Mouse (Mus musculus): Measurements from ENCODE around the gene Piwil4.

Gene Piwil4

DNA sequence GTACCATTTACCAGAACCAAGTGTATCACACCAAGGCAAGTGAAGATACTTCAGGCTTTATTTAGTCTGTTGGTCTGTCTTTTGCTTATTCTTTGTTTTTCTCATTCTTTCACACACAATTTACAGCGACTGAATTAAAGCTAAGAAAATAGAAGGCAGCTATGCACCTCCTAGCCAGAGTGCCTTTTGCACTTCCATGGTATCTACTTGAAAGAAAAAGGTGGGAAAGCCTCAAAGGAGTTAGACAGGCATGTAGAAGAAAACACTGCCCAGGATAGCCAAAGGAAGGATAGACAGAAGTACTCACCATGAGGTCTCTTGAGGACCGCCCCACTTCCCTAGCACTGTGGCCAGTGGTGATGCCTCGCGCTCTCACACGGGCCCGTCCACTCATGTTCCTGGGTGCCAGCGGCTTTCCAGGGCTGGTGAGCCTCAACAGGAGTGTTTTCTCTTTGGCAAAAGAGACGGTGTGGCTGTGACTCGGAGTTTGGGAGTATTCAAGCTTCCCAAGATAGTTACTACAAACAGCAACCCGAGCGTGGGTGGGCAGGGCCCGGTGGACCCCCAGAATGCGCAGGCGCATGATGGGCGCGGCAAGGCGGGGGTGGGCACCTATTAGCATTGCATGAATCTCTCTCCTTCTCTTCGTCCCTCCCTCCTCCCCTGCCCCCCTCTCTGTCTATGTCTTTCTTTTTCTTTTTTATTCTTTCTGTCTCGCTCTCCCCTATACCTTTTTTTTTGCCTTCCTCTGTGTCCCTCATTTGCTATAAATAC is at the start of gene Piwil4:
Gene Piwil4 (minus strand): TSS at position 583 of the 774 bp plus-strand sequence.
- no peak for DNase-seq

DNA sequence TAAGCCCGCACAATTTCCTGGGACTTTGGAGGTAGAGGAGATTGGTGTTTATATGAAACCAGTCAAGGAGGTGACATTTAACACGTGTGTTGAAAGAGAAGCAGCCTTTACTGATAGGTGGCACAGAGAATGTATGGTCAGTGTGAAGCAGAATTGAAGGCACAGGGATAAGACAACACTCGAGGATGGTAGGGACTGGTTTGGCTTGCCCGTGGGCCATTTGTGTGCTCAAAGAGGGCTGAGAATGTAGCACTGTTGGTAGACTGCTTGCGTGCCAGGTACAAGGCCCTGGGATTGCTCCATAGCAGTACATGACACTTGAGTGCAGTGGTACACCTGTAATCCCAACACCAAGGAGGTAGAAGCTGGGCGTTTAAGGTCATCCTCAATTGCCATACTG is 46.8 kb upstream of the Piwil4 start:
- no peak for DNase-seq

- DNase-seq, result peak; percentile 92
These were observed 43.8 kb upstream of the Piwil4 start, which contains the start of the genes Mre11a and Ankrd49 for GRCm38 (mm10) chr9:14784039-14785002. TSS of gene Mre11a (plus strand) at chr9:14784654. TSS of gene Ankrd49 (minus strand) at chr9:14784856.

GRCm38 (mm10) chr9:14778341-14778740 is 37.8 kb upstream of the Piwil4 start:
- DNase-seq, result no peak

DNA sequence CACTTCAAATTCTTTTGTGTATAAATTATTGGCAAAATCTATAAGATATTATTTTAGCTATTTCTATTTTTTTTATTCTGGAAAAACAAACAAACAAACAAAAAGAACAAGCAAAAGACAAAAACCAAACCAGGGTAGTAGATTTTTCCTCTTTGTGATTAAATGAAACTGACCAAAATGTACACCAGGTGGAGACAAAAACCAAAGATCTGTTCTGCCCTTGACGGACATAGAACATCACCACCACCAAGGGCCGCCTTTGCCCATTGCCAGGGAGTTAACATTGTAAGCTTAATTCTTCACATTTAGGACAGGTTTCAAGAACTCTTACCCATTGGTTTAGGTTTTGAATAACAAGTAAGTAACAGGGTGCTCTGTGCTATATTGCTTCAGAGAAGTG is 33.3 kb upstream of the Piwil4 start:
- no peak for DNase-seq

- no peak for DNase-seq
These were observed 31.5 kb upstream of the Piwil4 start for GRCm38 (mm10) chr9:14772074-14772473.

DNA sequence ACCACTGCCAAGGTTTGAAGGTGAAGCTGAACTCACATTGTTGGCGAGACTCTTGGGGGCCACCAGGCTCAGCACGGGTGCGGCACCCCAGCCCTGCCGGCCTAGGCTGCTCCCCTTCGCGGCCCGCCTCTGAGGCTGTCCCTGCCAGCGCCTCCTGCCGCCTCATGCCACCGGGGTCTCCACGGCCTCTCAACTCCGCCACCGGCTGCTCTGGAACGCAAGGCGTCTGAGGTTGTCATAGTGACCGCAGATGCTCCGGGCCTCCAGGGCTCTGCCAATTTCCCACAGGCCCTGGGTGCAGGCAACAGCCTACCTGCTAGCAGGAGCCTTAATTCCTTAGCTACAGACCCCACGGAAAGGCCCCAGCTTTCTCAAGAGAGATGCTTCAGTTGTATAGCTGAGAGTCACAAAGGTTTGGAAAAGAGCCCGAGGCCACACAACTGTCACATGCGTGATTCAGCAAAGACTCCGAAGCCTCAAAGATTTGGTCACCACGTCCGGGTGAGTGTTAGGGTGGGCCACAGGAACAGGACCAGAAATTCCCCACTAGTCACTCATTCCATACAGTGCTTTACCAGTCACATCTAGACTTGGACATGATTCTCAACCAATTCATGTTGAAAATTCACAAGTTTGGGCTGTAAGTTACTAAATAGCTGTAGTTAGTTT is 30.4 kb upstream of the Piwil4 start, which contains the start of gene 1700012B09Rik:
Gene 1700012B09Rik (minus strand): TSS at position 228 of the 669 bp plus-strand sequence.
- no peak for DNase-seq

DNA sequence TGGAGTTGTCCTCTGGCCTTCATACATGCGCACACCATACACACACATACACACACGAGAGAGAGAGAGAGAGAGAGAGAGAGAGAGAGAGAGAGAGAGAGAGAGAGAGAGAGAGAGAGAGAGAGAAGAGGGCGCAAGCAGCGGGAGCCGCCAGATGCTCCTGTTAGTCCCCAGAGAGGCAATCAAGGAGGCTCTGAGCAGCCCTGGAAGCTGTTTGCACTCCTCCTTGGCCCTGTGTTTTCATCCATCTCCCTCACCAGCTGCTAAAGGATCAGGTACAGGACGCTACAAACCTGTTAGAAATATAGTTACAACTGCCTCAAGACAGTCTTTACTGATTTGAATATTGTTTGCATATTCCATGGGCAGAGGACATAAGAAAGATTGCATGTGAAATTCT is 29.3 kb upstream of the Piwil4 start:
- DNase-seq, result no peak

GRCm38 (mm10) chr9:14764765-14765164 is 24.2 kb upstream of the Piwil4 start:
- peak; percentile 48 for DNase-seq

DNA sequence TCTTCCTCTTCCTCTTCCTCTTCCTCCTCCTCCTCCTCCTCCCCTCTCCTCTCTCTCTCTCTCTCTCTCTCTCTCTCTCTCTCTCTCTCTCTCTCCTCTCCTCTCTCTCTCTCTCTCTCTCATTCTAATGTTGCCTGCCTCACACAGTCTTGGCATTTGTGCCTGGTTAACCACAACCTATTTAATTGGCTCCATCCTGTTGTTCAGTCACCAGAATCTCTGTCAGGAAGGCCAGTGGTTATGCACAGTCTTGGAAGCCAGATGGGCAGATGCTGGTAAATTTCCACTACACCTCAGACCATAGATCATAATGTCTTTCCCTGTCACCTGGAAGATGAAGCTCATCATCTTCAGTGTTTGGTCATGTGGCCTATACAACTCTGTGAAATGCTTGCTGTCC is 18.7 kb upstream of the Piwil4 start:
- DNase-seq, result no peak

GRCm38 (mm10) chr9:14758590-14758989 is 18.1 kb upstream of the Piwil4 start:
- DNase-seq, result no peak

- no peak for DNase-seq
These were observed 13.9 kb upstream of the Piwil4 start for GRCm38 (mm10) chr9:14754469-14754868.

DNA sequence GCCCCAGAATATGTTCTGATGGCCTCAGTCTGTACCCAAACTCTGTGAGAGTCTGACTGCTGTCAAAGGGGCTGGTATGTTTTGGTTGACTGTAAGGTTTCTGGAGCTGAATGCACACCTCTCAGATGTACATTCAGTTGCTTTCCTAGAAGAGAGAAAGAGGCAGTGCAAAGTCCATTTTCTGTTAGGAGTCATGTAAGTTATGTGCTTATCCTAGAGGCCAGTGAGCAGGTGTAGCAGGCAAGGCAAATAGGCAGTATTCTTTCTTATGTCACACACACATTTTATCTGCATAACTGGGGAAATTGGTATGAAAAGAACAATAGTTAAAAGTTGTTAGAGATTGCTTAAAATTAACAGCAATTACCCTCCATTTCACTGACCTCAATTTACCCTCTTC is 13.4 kb upstream of the Piwil4 start:
- DNase-seq, result no peak

DNA sequence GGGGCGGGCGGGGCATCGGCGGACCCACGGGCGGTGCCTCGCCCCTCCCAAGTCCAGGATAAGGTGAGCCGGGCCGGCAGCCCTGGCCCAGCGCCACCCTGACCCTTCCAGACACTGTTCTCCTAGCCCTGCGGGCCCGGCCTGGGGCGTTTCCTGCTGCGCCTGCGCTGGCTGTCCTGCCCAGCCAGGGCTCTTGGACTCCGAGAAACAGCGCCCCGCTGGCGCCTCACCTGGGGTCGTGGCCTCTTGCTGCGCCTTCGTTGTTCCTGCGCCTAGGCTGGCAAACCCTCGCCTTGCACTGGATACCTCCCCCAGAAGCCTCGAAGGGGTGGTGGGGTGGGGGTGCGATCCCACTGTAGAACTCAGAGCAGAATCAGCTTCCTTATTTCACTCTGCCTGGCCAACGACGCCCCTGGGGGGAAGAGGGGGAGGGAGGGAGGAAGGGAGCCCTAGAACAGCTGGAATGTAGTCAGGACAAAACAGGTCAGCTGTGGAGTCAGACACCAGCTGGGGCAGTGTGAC is 11.5 kb upstream of the Piwil4 start, which contains the start of gene Fut4:
Gene Fut4 (minus strand): TSS at position 393 of the 522 bp plus-strand sequence.
- peak; percentile 51 for DNase-seq

DNA sequence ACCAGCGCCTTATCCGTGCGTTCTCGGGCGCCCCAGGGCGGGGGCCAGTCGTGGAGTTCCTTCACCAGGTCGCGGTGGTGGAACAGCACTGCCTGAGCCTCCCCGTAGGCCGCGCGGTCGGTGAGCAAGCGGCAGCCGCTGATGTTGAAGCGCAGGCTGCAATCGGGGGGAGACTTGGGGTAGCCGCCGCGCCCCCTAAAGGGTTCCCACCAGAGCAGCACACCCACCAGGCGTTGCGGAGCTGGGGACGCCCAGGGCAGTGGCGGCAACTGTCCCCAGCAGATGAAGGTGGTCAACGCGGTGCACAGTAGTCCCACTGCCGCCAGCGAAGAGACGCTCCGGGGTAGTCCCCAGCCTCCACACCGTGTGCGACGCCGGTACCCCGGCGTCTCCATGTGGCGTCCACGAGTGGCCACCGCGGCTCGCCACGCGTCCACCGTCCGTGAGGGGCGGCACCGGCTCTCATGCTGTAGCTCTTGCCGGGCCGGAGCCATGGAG is 11.0 kb upstream of the Piwil4 start:
- DNase-seq, result peak; percentile 37

DNA sequence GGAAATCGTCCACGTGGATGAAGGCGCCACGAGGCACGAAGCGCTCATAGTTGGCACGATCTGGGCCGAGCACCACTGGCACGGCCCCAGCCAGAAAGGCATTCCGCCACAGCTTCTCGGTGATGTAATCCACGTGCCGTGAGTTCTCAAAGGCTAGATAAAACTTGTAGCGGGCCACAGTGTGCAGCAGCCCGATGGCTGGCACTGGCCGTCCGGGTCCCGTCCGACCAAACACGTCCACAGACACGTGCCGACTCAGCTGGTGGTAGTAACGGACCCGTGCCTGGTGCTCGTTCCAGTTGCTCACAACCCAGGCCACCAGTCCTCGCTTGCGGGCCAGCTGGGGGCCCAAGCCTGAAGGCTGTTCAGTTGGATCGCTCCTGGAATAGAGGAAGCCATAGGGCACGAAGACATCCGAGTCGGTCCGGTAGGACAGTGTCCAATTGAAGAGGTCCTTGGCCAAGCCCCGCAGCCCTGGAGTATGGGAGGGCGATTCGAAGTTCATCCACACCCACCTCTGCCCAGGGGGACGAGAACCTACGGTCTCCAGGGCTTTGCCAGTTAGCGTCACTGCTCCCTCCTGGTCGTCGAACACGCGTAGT is 10.5 kb upstream of the Piwil4 start:
- no peak for DNase-seq

- DNase-seq, result no peak
These were observed 909 bp downstream of the Piwil4 start for GRCm38 (mm10) chr9:14739498-14740150.

DNA sequence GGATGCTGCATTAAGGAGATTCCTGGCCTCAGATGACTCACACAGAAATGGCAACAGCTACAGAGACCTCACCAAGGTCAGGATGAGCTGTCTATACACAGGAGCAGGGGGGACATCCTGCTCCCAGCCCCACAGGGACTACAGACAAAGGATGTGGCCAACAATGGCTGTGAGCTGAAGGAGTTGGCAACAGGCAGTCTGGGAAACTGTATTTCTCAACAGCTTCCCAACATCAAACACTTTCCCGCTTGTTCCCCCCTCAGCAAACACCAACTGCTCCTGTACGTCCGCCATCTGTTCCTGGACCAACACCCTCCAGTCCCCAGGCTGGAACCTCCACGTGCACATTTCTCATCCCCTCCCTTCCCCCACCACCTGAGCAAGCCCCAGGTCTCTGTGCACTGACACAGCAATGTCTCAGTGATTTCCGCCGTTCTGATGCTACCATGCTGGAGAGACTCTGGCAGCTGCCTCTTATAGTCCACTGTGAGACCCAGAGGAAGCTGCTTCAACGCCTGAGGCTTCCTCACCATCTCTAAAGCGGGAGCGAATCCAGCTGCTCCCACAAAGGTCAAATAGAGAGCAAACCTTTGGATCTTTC is 9.5 kb downstream of the Piwil4 start:
- DNase-seq, result peak; percentile 22

DNA sequence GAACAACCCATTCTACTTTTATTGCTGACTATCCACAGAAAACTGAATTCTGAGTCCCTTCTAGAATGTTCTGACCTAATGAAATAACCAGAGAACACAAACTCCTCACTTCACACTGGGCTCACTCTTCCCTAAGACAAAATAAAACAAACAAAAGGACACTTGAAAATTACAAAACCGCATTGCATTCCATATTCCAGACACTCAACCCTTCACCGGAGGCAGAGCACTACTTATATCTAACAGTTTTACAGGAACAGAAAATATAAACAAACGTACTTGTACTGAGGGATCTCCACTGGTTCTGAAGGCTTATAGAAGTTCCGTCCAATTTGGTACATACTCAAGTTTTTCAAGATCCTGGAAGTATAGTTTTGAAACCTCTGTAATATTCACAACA is 12.2 kb downstream of the Piwil4 start:
- no peak for DNase-seq

- DNase-seq, result no peak
These were observed 13.9 kb downstream of the Piwil4 start for GRCm38 (mm10) chr9:14726629-14727028.

DNA sequence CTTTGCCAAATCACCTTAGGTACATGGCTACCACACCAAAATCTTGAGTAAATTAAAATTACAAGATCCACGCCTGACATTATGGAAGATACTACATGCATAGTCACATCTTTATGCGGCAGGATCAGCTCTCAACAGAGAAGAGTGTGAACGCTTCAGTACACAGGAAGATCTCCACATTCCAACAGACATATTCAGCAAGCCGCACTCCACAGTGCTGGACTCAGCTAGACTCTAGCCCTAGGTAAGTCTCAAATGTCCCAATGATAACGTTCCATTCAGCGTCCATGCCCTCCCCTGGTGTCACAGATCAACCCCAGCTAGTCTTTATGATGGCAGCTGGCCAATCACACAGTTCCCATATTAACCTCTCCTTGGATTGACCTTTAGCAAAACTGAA is 14.5 kb downstream of the Piwil4 start:
- no peak for DNase-seq
